In the genomic region with DNA sequence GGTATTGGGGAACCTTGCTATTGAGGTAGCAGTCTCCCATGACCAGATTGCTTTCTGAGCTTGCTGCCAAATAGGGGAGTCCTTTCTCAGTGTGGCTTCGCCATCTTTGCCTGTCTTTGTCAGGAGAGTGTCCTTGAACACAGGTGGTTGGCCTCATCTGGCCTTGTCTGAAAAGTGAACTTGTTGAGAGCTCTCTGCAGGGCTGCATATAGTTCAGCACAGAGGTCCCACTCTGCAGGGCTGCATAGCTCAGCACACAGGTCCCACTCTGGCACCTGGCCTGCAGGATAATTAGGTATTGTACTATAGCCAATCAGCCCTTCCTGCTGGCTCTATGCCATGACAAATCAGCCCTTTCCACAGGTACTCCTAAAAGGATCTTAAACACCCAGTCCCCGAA, we compare ENCODE assay signal across 27 mouse cellular contexts. TPM values are rescaled to one million over a fixed set of nuclear protein-coding genes. Genes with fewer than 3 reads are reported as not detected.
DNase-seq lines count a peak whose midpoint lies in the region; ATAC-seq and TF ChIP-seq lines count a peak whose summit lies in the region.
"Had no signal": no experiment of that assay in that cellular context is flagged by ENCODE, and none has a peak within 500 bp of the region (broad histone marks: within the 10 kb centered on the region; RNA-seq: fewer than 3 reads in every experiment).

No protein-coding gene starts in this region.

- no peak overlapping the region for H3K9ac ChIP-seq in heart, postnatal 0 days (replicated peaks; ENCODE audit: low read depth, low read length)
- no peak overlapping the region for H3K9ac ChIP-seq in lung, embryonic 16.5 days (ENCODE audit: low read length)
- H3K9ac ChIP-seq: embryonic facial prominence, embryonic 15.5 days; heart, embryonic 15.5 days; hindbrain, embryonic 13.5 days had no signal

- TF ChIP-seq EP300 in heart, postnatal 0 days (IDR thresholded peaks at IDR 0.05; ENCODE audit: low read depth): no peak

- WGBS in heart, postnatal 0 days: 48% methylated on average over 2 of the region's 2 CpGs
- 48% methylated on average over 2 of the region's 2 CpGs for WGBS in lung, embryonic 16.5 days

- H3K9me3 ChIP-seq in heart, postnatal 0 days (replicated peaks; ENCODE audit: control insufficient read depth, low read length): no peaks in the 10 kb centered on the region
- no peaks in the 10 kb centered on the region for H3K9me3 ChIP-seq in lung, embryonic 16.5 days (ENCODE audit: control insufficient read depth, low read length)
- H3K9me3 ChIP-seq: embryonic facial prominence, embryonic 15.5 days; forebrain, embryonic 10.5 days; heart, embryonic 15.5 days; hindbrain, embryonic 13.5 days had no signal

- peaks cover 8% of the 10 kb centered on the region for H3K4me1 ChIP-seq in heart, postnatal 0 days (ENCODE audit: control insufficient read depth, insufficient read depth)
- H3K4me1 ChIP-seq in lung, embryonic 16.5 days (replicated peaks; ENCODE audit: control insufficient read depth, insufficient read depth, low read length): no peaks in the 10 kb centered on the region
- H3K4me1 ChIP-seq: forebrain, embryonic 10.5 days; hindbrain, embryonic 13.5 days had no signal

- H3K27me3 ChIP-seq in heart, postnatal 0 days (ENCODE audit: control insufficient read depth, insufficient read depth, low read length): no peaks in the 10 kb centered on the region
- no peaks in the 10 kb centered on the region for H3K27me3 ChIP-seq in lung, embryonic 16.5 days (ENCODE audit: control insufficient read depth, insufficient read depth, low read depth, low read length)
- H3K27me3 ChIP-seq: CH12.LX; embryonic facial prominence, embryonic 15.5 days; heart, embryonic 15.5 days; hindbrain, embryonic 13.5 days; Patski had no signal

- DNase-seq in cerebellum, postnatal 25 days: peak; percentile 23 to 37
- no peak for DNase-seq in cerebellum, adult 9-11 months
- DNase-seq in heart, postnatal 0 days (ENCODE audit: low spot score): no peak
- DNase-seq in heart, adult 8-10 months (ENCODE audit: low spot score): no peak
- DNase-seq in lung, postnatal 14 days: no peak
- DNase-seq in adrenal gland, adult 8-10 months: no peak
- DNase-seq: adrenal gland, postnatal 25 days; cerebellum, adult 8-10 months; gastrocnemius, postnatal 36 days; heart, adult 18-20 months; kidney, adult 11 months had no signal

- no peak overlapping the region for H3K4me3 ChIP-seq in heart, postnatal 0 days (ENCODE audit: low read depth, low read length)
- no peak overlapping the region for H3K4me3 ChIP-seq in lung, embryonic 16.5 days (ENCODE audit: low read length)
- H3K4me3 ChIP-seq: embryonic facial prominence, embryonic 15.5 days; erythroblast, embryonic 14.5 days; forebrain, embryonic 10.5 days; heart, embryonic 15.5 days; hindbrain, embryonic 13.5 days had no signal

- no peak overlapping the region for H3K4me2 ChIP-seq in heart, postnatal 0 days (ENCODE audit: low read depth, low read length)
- no peak overlapping the region for H3K4me2 ChIP-seq in lung, embryonic 16.5 days (ENCODE audit: low read depth, low read length)
- H3K4me2 ChIP-seq: embryonic facial prominence, embryonic 15.5 days; heart, embryonic 11.5 days; heart, embryonic 15.5 days; hindbrain, embryonic 13.5 days had no signal

- ATAC-seq in heart, postnatal 0 days (ENCODE audit: insufficient read depth, low read depth): peak; percentile 76
- peak; percentile 34; the same call in 1 of the 2 replicates for ATAC-seq in lung, embryonic 16.5 days (ENCODE audit: low read depth)
- ATAC-seq: activated CD4-positive, CD25-positive, alpha-beta regulatory T cell, adult 4 months; forebrain, embryonic 14.5 days; hindbrain, postnatal 0 days; Patski had no signal

- H3K36me3 ChIP-seq in heart, postnatal 0 days (replicated peaks; ENCODE audit: control insufficient read depth, insufficient read depth, low read length): no peaks in the 10 kb centered on the region
- H3K36me3 ChIP-seq in lung, embryonic 16.5 days (ENCODE audit: control insufficient read depth, insufficient read depth, low read length): no peaks in the 10 kb centered on the region
- H3K36me3 ChIP-seq: embryonic facial prominence, embryonic 15.5 days; forebrain, embryonic 10.5 days; heart, embryonic 15.5 days; hindbrain, embryonic 13.5 days had no signal

- H3K27ac ChIP-seq in heart, postnatal 0 days (ENCODE audit: low read depth): peak overlapping the region; percentile 17; the same call in 1 of the 2 replicates
- no peak overlapping the region for H3K27ac ChIP-seq in lung, embryonic 16.5 days (ENCODE audit: low read length)
- H3K27ac ChIP-seq: embryonic facial prominence, embryonic 15.5 days; forebrain, embryonic 10.5 days; heart, embryonic 15.5 days; hindbrain, embryonic 13.5 days; hindbrain, postnatal 0 days had no signal

- no peak for TF ChIP-seq CTCF in heart, postnatal 0 days (IDR thresholded peaks at IDR 0.05; ENCODE audit: low read depth)

RNA-seq across cellular contexts. Expression of a gene that starts 5.3 kb away (rescaled TPM):
- total RNA-seq in heart, postnatal 0 days (2014; rRNA removed; ENCODE audit: low replicate concordance): not detected in 2 replicates
- polyA plus RNA-seq in heart, postnatal 0 days (2015; fragmentation: Nextera tagmentation; extraction: Ambion mirVana): 0.51 TPM in 1 of 2 replicates, not detected in the other
- not detected for total RNA-seq in heart, adult 8-10 months (2022)
- 4.2 and 6.9 TPM in 2 replicates for polyA plus RNA-seq in lung, embryonic 16.5 days (2015; fragmentation: Nextera tagmentation; extraction: Ambion mirVana)
- not detected for total RNA-seq in adrenal gland, adult 8-10 months (2022)
- total RNA-seq: adrenal gland, adult 18-20 months; adrenal gland, postnatal 25 days; CH12.LX; gastrocnemius, adult 8-10 months; gastrocnemius, postnatal 36 days; hematopoietic stem cell, adult 5-6 weeks had no signal
- polyA plus RNA-seq: activated CD4-positive, CD25-positive, alpha-beta regulatory T cell, adult 4 months; erythroblast, embryonic 14.5 days; forebrain, embryonic 10.5 days; heart, embryonic 11.5 days; intestine, embryonic 14.5 days; Patski had no signal

RNA-seq across cellular contexts. Expression of a gene that starts 42.6 kb away (rescaled TPM):
- total RNA-seq in heart, postnatal 0 days (2014; rRNA removed; ENCODE audit: low replicate concordance): 80.3 and 83.8 TPM in 2 replicates
- 100 and 143 TPM in 2 replicates for polyA plus RNA-seq in heart, postnatal 0 days (2015; fragmentation: Nextera tagmentation; extraction: Ambion mirVana)
- 1 to 10 TPM in 3 of 4 experiments, under 1 TPM in 1; 0.87 to 2.1 (median 1.4) TPM for total RNA-seq in heart, adult 8-10 months (2022)
- 133 and 142 TPM in 2 replicates for polyA plus RNA-seq in lung, embryonic 16.5 days (2015; fragmentation: Nextera tagmentation; extraction: Ambion mirVana)
- 1 to 10 TPM; 4.8 to 6.1 (median 5.5) TPM for total RNA-seq in adrenal gland, adult 8-10 months (2022)

RNA-seq across cellular contexts. Expression of a gene that starts 53.6 kb away (rescaled TPM):
- 121 and 148 TPM in 2 replicates for total RNA-seq in heart, postnatal 0 days (2014; rRNA removed; ENCODE audit: low replicate concordance)
- 26.0 and 28.9 TPM in 2 replicates for polyA plus RNA-seq in heart, postnatal 0 days (2015; fragmentation: Nextera tagmentation; extraction: Ambion mirVana)
- total RNA-seq in heart, adult 8-10 months (2022): 10 to 100 TPM; 84.5 to 87.7 (median 86.8) TPM
- polyA plus RNA-seq in lung, embryonic 16.5 days (2015; fragmentation: Nextera tagmentation; extraction: Ambion mirVana): 18.6 and 20.1 TPM in 2 replicates
- 10 to 100 TPM; 66.0 to 88.0 (median 76.6) TPM for total RNA-seq in adrenal gland, adult 8-10 months (2022)

Comparison
In these comparisons a context has a peak if more than half of its experiments do, and no peak if none do; other contexts are left out.
1. DNase-seq: peak in cerebellum, postnatal 25 days (2 of 2); none in cerebellum, adult 9-11 months (single experiment), heart, postnatal 0 days (single experiment), heart, adult 8-10 months (single experiment), lung, postnatal 14 days (single experiment) and adrenal gland, adult 8-10 months (single experiment).
2. RNA of a gene that starts 42.6 kb away (total RNA-seq): 80.3 to 83.8 TPM in heart, postnatal 0 days; 4.8 to 6.1 TPM in adrenal gland, adult 8-10 months and 0.87 to 2.1 TPM in heart, adult 8-10 months; every median in the first group is over 10 times any median in the second.